Mouse (Mus musculus) intestine, postnatal 0 days (tissue): ENCODE data around the gene Micu2. TPM values are rescaled to one million over a fixed set of nuclear protein-coding genes. Genes with fewer than 3 reads are reported as not detected.

Experiments
- ATAC-seq: fragments of 200-750 bp; cut with Nextera tagmentation; 2 replicates; pipeline ENCODE4 v1.8.0; 2017; ENCODE audit warnings: mild to moderate bottlenecking, moderate TSS enrichment, moderate library complexity
- H3K27ac ChIP-seq: fragments of 300-500 bp; sonication (generic); 2 replicates; pipeline ENCODE4 v1.5.1; 2014; ENCODE audit warnings: mild to moderate bottlenecking, low read depth, low read length, moderate library complexity
- H3K27me3 ChIP-seq: fragments of 300-500 bp; sonication (generic); replicated peaks from 2 replicates; pipeline ENCODE4 v1.6.1; 2014; ENCODE audit warnings: low read length, mixed read lengths; ENCODE audit not compliant: control insufficient read depth, insufficient read depth
- H3K36me3 ChIP-seq: fragments of 300-500 bp; sonication (generic); 2 replicates; pipeline ENCODE4 v1.6.1; 2014; ENCODE audit warnings: mild to moderate bottlenecking, moderate library complexity; ENCODE audit not compliant: control insufficient read depth, insufficient read depth
- H3K4me1 ChIP-seq: fragments of 300-500 bp; sonication (generic); replicated peaks from 2 replicates; pipeline ENCODE4 v1.6.1; 2014; ENCODE audit warnings: antibody characterized with exemption, low read length, mixed read lengths; ENCODE audit not compliant: control insufficient read depth, insufficient read depth
- H3K4me2 ChIP-seq: fragments of 300-500 bp; sonication (generic); replicated peaks from 2 replicates; pipeline ENCODE4 v1.6.1; 2014; ENCODE audit warnings: low read depth, mild to moderate bottlenecking, moderate library complexity
- H3K4me3 ChIP-seq: fragments of 300-500 bp; sonication (generic); 2 replicates; pipeline ENCODE4 v1.5.1; 2014; ENCODE audit warnings: low read depth, low read length
- H3K9ac ChIP-seq: fragments of 300-500 bp; sonication (generic); 2 replicates; pipeline ENCODE4 v1.6.1; 2014; ENCODE audit warnings: mild to moderate bottlenecking, low read depth, low read length
- H3K9me3 ChIP-seq: fragments of 300-500 bp; sonication (generic); 2 replicates; pipeline ENCODE4 v1.6.1; 2016; ENCODE audit warnings: mixed run types; ENCODE audit not compliant: control insufficient read depth
- CTCF ChIP-seq: sonication (generic); IDR thresholded peaks from 2 replicates; pipeline ENCODE4 v1.5.1; 2016; ENCODE audit warnings: low read depth, mild to moderate bottlenecking, control low read depth, antibody characterized with exemption, moderate library complexity
- WGBS: fragments of 180-500 bp; shearing (Covaris S2); extraction: QIAGEN DNeasy Blood & Tissue Kit; methylation state at CpG from one replicate; pipeline ENCODE4 v1.1.7; 2014; 5-methylcytosine and 5-hydroxymethylcytosine counted together
- polyA plus RNA-seq: library from polyadenylated mRNA; unstranded; fragments of >200 nt; fragmentation: Nextera tagmentation; extraction: Ambion mirVana; gene quantifications from 2 replicates; pipeline ENCODE4 v1.2.1, GENCODE M21; 2015

The Micu2 gene
- polyA plus RNA-seq, 1 experiment from 2014 or later, result 70.0 TPM

- 44% methylated on average over 4 of the region's 4 CpGs for WGBS
- H3K9ac ChIP-seq, result no peak overlapping the region
- no peaks in the 10 kb centered on the region for H3K27me3 ChIP-seq
- no peak for ATAC-seq
- peak; percentile 40 for TF ChIP-seq CTCF
- no peaks in the 10 kb centered on the region for H3K36me3 ChIP-seq
- no peaks in the 10 kb centered on the region for H3K4me1 ChIP-seq
- H3K4me2 ChIP-seq, result no peak overlapping the region
- no peaks in the 10 kb centered on the region for H3K9me3 ChIP-seq
- no peak overlapping the region for H3K27ac ChIP-seq
- H3K4me3 ChIP-seq, result no peak overlapping the region
These were observed 117.3 kb downstream of the Micu2 start for GRCm38 (mm10) chr14:57881793-57882192.

- H3K36me3 ChIP-seq, result no peaks in the 10 kb centered on the region
- TF ChIP-seq CTCF, result peak; percentile 33; the same call in 1 of the 2 replicates
- H3K27ac ChIP-seq, result no peak overlapping the region
- no peaks in the 10 kb centered on the region for H3K27me3 ChIP-seq
- ATAC-seq, result no peak
- H3K4me3 ChIP-seq, result no peak overlapping the region
- no peaks in the 10 kb centered on the region for H3K4me1 ChIP-seq
- H3K4me2 ChIP-seq, result no peak overlapping the region
- H3K9ac ChIP-seq, result no peak overlapping the region
- H3K9me3 ChIP-seq, result no peaks in the 10 kb centered on the region
These were observed 118.0 kb downstream of the Micu2 start for GRCm38 (mm10) chr14:57881074-57881473.

GRCm38 (mm10) chr14:57877921-57878320 is 121.1 kb downstream of the Micu2 start:
- ATAC-seq, result no peak
- WGBS, result 89% methylated on average over 9 of the region's 9 CpGs
- Histone ChIP-seq H3K9me3 (no peaks in the 10 kb centered on the region), H3K4me1 (no peaks in the 10 kb centered on the region), H3K36me3 (no peaks in the 10 kb centered on the region), H3K9ac (no peak overlapping the region), H3K27ac (no peak overlapping the region), H3K4me2 (no peak overlapping the region), H3K27me3 (no peaks in the 10 kb centered on the region), H3K4me3 (no peak overlapping the region)
- no peak for TF ChIP-seq CTCF

GRCm38 (mm10) chr14:57866676-57867276 is 132.3 kb downstream of the Micu2 start:
- Histone ChIP-seq H3K27ac (no peak overlapping the region), H3K4me3 (no peak overlapping the region), H3K27me3 (no peaks in the 10 kb centered on the region), H3K4me2 (no peak overlapping the region), H3K9ac (no peak overlapping the region), H3K36me3 (peaks cover 18% of the 10 kb centered on the region), H3K4me1 (no peaks in the 10 kb centered on the region), H3K9me3 (no peaks in the 10 kb centered on the region)
- no peak for TF ChIP-seq CTCF
- ATAC-seq, result no peak
- 95% methylated on average over 3 of the region's 3 CpGs for WGBS

Other genes starting within 250 kb of the Micu2 start
- 8.6 and 9.6 TPM in 2 replicates for gene Lats2, start 240.9 kb downstream of the Micu2 start, polyA plus RNA-seq
- gene Sap18, start 201.1 kb downstream of the Micu2 start, polyA plus RNA-seq, result 11.1 and 11.9 TPM in 2 replicates
- gene Ska3, start 173.1 kb downstream of the Micu2 start, polyA plus RNA-seq, result 5.3 and 5.8 TPM in 2 replicates
- gene Mrpl57, start 173.0 kb downstream of the Micu2 start, polyA plus RNA-seq, result 211 and 220 TPM in 2 replicates
- gene Zdhhc20, start 109.0 kb downstream of the Micu2 start, polyA plus RNA-seq, result 28.8 and 32.8 TPM in 2 replicates
- gene Fgf9, start 71.3 kb upstream of the Micu2 start, polyA plus RNA-seq, result 5.7 TPM in 2 replicates